Mouse (Mus musculus): ENCODE measurements around the gene Emc3. TPM values are rescaled to one million over a fixed set of nuclear protein-coding genes. Genes with fewer than 3 reads are reported as not detected.

Emc3 gene
- polyA plus RNA-seq, 1 experiment from 2014 or later: 83.2 TPM

GRCm38 (mm10) chr6:113468512-113468911, 62.9 kb downstream of the Emc3 start:
- H3K27ac ChIP-seq (replicated peaks; ENCODE audit: low read depth, low read length): no peak overlapping the region
- H3K4me1 ChIP-seq (ENCODE audit: control insufficient read depth, insufficient read depth, low read length): peaks cover 6% of the 10 kb centered on the region
- no peak overlapping the region for H3K4me2 ChIP-seq (ENCODE audit: low read depth, low read length)
- peaks cover 17% of the 10 kb centered on the region for H3K27me3 ChIP-seq (ENCODE audit: control insufficient read depth, insufficient read depth, low read length)
- ATAC-seq (replicated peaks; ENCODE audit: insufficient number of reproducible peaks, low FRiP score, low TSS enrichment, low read depth) (no peak), DNase-seq (ENCODE audit: low spot score) (no peak)
- H3K9ac ChIP-seq (replicated peaks; ENCODE audit: low read length): no peak overlapping the region
- WGBS: 67% methylated on average over 3 of the region's 3 CpGs
- H3K4me3 ChIP-seq (ENCODE audit: low read depth, low read length): no peak overlapping the region
- H3K9me3 ChIP-seq (replicated peaks; ENCODE audit: control insufficient read depth, low read length): no peaks in the 10 kb centered on the region
- no peaks in the 10 kb centered on the region for H3K36me3 ChIP-seq (replicated peaks; ENCODE audit: control insufficient read depth, insufficient read depth, low read depth, low read length)

- no peak overlapping the region for H3K27ac ChIP-seq (replicated peaks; ENCODE audit: low read depth, low read length)
- no peak overlapping the region for H3K4me2 ChIP-seq (ENCODE audit: low read depth, low read length)
- peaks cover 11% of the 10 kb centered on the region for H3K27me3 ChIP-seq (ENCODE audit: control insufficient read depth, insufficient read depth, low read length)
- H3K36me3 ChIP-seq (replicated peaks; ENCODE audit: control insufficient read depth, insufficient read depth, low read depth, low read length): no peaks in the 10 kb centered on the region
- no peak overlapping the region for H3K9ac ChIP-seq (replicated peaks; ENCODE audit: low read length)
- DNase-seq (ENCODE audit: low spot score) (no peak), ATAC-seq (replicated peaks; ENCODE audit: insufficient number of reproducible peaks, low FRiP score, low TSS enrichment, low read depth) (no peak)
- H3K4me3 ChIP-seq (ENCODE audit: low read depth, low read length): no peak overlapping the region
- peaks cover 6% of the 10 kb centered on the region for H3K4me1 ChIP-seq (ENCODE audit: control insufficient read depth, insufficient read depth, low read length)
- no peaks in the 10 kb centered on the region for H3K9me3 ChIP-seq (replicated peaks; ENCODE audit: control insufficient read depth, low read length)
- 55% methylated on average over 5 of the region's 5 CpGs for WGBS
These were observed 65.8 kb downstream of the Emc3 start for GRCm38 (mm10) chr6:113465602-113466001.

Small RNAs within 50 kb of the gene (microRNA-seq; reads per million reads assigned to microRNA genes)
- not detected for gene Gm23365 (ENCODE audit: borderline number of aligned reads)

Other genes with a start within 250 kb of the Emc3 start
- 0.10 and 0.14 TPM in 2 replicates for gene Cpne9, start 249.3 kb downstream of the Emc3 start, polyA plus RNA-seq (2014; fragmentation: Nextera tagmentation; extraction: Ambion mirVana)
- gene Brpf1, start 224.5 kb downstream of the Emc3 start, polyA plus RNA-seq (2014; fragmentation: Nextera tagmentation; extraction: Ambion mirVana): 17.6 and 21.3 TPM in 2 replicates
- gene Ogg1, start 204.7 kb downstream of the Emc3 start, polyA plus RNA-seq (2014; fragmentation: Nextera tagmentation; extraction: Ambion mirVana): 13.0 and 14.6 TPM in 2 replicates
- 73.5 and 77.1 TPM in 2 replicates for gene Camk1, start 187.7 kb downstream of the Emc3 start, polyA plus RNA-seq (2014; fragmentation: Nextera tagmentation; extraction: Ambion mirVana)
- gene Tada3, start 153.8 kb downstream of the Emc3 start, polyA plus RNA-seq (2014; fragmentation: Nextera tagmentation; extraction: Ambion mirVana): 44.3 and 51.0 TPM in 2 replicates
- gene Arpc4, start 153.5 kb downstream of the Emc3 start, polyA plus RNA-seq (2014; fragmentation: Nextera tagmentation; extraction: Ambion mirVana): 201 and 203 TPM in 2 replicates
- 2.2 and 2.7 TPM in 2 replicates for gene Ttll3, start 142.4 kb downstream of the Emc3 start, polyA plus RNA-seq (2014; fragmentation: Nextera tagmentation; extraction: Ambion mirVana)
- gene Rpusd3, start 112.3 kb downstream of the Emc3 start, polyA plus RNA-seq (2014; fragmentation: Nextera tagmentation; extraction: Ambion mirVana): 25.7 and 27.2 TPM in 2 replicates
- gene Cidec, start 95.9 kb downstream of the Emc3 start, polyA plus RNA-seq (2014; fragmentation: Nextera tagmentation; extraction: Ambion mirVana): not detected in 2 replicates
- 72.6 and 77.6 TPM in 2 replicates for gene Jagn1, start 89.1 kb downstream of the Emc3 start, polyA plus RNA-seq (2014; fragmentation: Nextera tagmentation; extraction: Ambion mirVana)
- gene Il17re, start 73.2 kb downstream of the Emc3 start, polyA plus RNA-seq (2014; fragmentation: Nextera tagmentation; extraction: Ambion mirVana): 1.2 and 2.3 TPM in 2 replicates
- 1.3 and 3.5 TPM in 2 replicates for gene Il17rc, start 60.2 kb downstream of the Emc3 start, polyA plus RNA-seq (2014; fragmentation: Nextera tagmentation; extraction: Ambion mirVana)
- 13.1 and 16.2 TPM in 2 replicates for gene Creld1, start 48.4 kb downstream of the Emc3 start, polyA plus RNA-seq (2014; fragmentation: Nextera tagmentation; extraction: Ambion mirVana)
- gene Prrt3, start 29.7 kb downstream of the Emc3 start, polyA plus RNA-seq (2014; fragmentation: Nextera tagmentation; extraction: Ambion mirVana): 0.90 and 1.3 TPM in 2 replicates
- gene Fancd2, start within 50 bp of the Emc3 start, polyA plus RNA-seq (2014; fragmentation: Nextera tagmentation; extraction: Ambion mirVana): 14.6 and 17.7 TPM in 2 replicates
- 0.20 TPM in 1 of 2 replicates, not detected in the other for gene Fancd2os, start 69.1 kb upstream of the Emc3 start, polyA plus RNA-seq (2014; fragmentation: Nextera tagmentation; extraction: Ambion mirVana)
- 232 and 233 TPM in 2 replicates for gene Brk1, start 73.1 kb upstream of the Emc3 start, polyA plus RNA-seq (2014; fragmentation: Nextera tagmentation; extraction: Ambion mirVana)
- gene Vhl, start 92.3 kb upstream of the Emc3 start, polyA plus RNA-seq (2014; fragmentation: Nextera tagmentation; extraction: Ambion mirVana): 56.9 and 64.0 TPM in 2 replicates
- 2.2 and 4.0 TPM in 2 replicates for gene Irak2, start 106.8 kb upstream of the Emc3 start, polyA plus RNA-seq (2014; fragmentation: Nextera tagmentation; extraction: Ambion mirVana)
- 0.84 and 1.6 TPM in 2 replicates for gene Tatdn2, start 165.4 kb upstream of the Emc3 start, polyA plus RNA-seq (2014; fragmentation: Nextera tagmentation; extraction: Ambion mirVana)
- not detected in 2 replicates for gene Ghrl, start 188.2 kb upstream of the Emc3 start, polyA plus RNA-seq (2014; fragmentation: Nextera tagmentation; extraction: Ambion mirVana)
- gene Sec13, start 209.1 kb upstream of the Emc3 start, polyA plus RNA-seq (2014; fragmentation: Nextera tagmentation; extraction: Ambion mirVana): 274 and 299 TPM in 2 replicates

Data from embryonic facial prominence, embryonic 11.5 days (tissue).